Mouse (Mus musculus): ENCODE data around the gene Anxa11.

DNA sequence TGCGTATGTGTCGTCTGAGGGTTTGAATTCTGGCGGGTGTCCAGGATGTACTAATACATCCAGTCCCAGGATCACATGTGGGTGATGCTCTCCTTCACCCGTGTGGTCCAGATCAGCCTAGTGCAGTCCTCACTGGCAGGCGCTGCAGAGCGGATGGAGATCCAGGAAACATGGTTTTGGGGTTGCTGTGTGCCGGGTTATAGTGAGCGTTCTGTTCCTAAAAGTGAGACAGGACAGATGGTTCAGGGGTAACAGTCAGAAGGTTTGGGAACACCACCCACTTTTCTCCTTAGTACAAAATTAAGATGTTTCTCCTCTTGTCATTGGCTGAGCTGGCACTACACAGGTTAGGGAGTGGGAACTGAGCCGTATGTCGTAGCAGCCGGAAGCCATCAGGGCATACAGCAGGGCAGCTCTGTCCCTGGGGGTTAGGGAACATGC is 10.2 kb downstream of the Anxa11 start:
- no peak for TF ChIP-seq CTCF (IDR thresholded peaks at IDR 0.05; ENCODE audit: low read depth, low read length)
- TF ChIP-seq POLR2A (IDR thresholded peaks at IDR 0.05; ENCODE audit: extremely low read depth, insufficient read depth, low read length), result no peak

Data from liver, adult 2 months (tissue).